Mouse (Mus musculus) lung, postnatal 0 days (tissue): ENCODE results near the gene Cdk15.

Experiments used
- CTCF ChIP-seq: IDR thresholded peaks from 2 replicates; pipeline ENCODE4 v1.5.1; 2016; ENCODE audit warnings: antibody characterized with exemption, mild to moderate bottlenecking
- EP300 ChIP-seq: IDR thresholded peaks from 2 replicates; pipeline ENCODE4 v1.6.1; 2016; ENCODE audit warnings: antibody characterized with exemption, mild to moderate bottlenecking, control low read depth

DNA sequence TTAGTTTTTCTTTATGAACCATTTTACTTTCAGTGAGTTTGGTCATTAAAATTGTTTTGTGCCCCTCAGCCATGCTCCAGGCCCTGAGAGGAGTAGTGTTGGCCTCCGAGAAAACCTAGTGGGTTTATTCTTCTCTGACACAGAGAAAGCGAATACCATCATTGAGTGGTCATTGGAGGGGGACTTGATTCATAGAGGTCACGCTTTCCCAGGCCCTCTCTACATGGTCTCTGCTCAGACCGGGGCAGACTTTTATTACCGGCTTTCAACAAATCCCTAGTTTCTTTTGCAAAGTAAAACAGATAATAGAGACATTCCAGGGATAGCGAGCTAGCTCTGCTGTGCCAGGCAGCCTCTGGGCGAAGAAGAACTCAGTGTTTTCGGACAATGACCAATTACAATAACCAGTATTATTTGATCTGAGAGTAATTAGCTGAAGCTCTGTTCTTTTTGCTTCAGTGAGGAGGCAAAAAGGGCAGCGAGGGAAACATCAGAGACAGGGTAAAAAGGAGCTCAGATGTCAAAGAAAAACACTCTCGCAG, 70.2 kb downstream of the Cdk15 start:
- TF ChIP-seq EP300 (no peak), CTCF (no peak)
